9 mouse cellular contexts compared by ENCODE assay signal in the genomic region with DNA sequence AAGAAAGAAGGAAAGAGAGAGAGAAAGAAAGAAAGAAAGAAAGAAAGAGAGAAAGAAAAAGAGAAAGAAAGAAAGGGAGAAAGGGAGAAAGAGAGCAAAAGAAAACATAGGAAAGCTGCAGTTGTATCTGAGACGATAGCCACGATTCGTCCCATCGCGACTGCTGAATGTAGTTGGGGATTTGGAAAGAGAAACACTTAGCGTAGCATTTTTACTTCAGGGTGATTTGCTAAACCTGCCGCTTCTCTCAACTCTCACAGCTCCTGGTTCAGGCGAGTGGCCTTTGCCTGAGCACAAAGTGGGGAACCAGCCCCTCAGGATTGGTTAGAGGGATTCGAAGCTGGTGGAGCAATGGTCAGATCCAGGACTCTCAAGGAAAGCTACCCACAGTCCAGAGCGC. TPM values are rescaled to one million over a fixed set of nuclear protein-coding genes. Genes with fewer than 3 reads are reported as not detected.
DNase-seq lines count a peak whose midpoint lies in the region; ATAC-seq and TF ChIP-seq lines count a peak whose summit lies in the region.
"Had no signal": no experiment of that assay in that cellular context is flagged by ENCODE, and none has a peak within 500 bp of the region (broad histone marks: within the 10 kb centered on the region; RNA-seq: fewer than 3 reads in every experiment).

No protein-coding gene starts in this region.

- H3K9ac ChIP-seq in forebrain, embryonic 13.5 days, result no peak overlapping the region
- H3K9ac ChIP-seq in liver, embryonic 13.5 days, result peak overlapping the region; percentile 96

- no peak for TF ChIP-seq CTCF in gastrocnemius, adult 2 months (IDR thresholded peaks at IDR 0.05)
- no peak for TF ChIP-seq CTCF in C2C12 (IDR thresholded peaks at IDR 0.05; ENCODE audit: control insufficient read depth, insufficient read depth, insufficient read length)

- H3K79me3 ChIP-seq in C2C12 (ENCODE audit: low read depth), result peaks cover 8% of the 10 kb centered on the region

- DNase-seq in gastrocnemius, adult 2 months, result no peak
- no peak for DNase-seq in gastrocnemius, postnatal 36 days
- no peak for DNase-seq in liver, embryonic 13.5 days
- DNase-seq in layer of hippocampus, adult 8-10 months (ENCODE audit: low spot score in 2 of 2), result no peak
- no peak for DNase-seq in c-Kit-positive CD71-positive TER-119-positive erythroid progenitor cells, embryonic 14.5 days (ENCODE audit: low spot score)
- no peak for DNase-seq in kidney, postnatal 10 days

- no peaks in the 10 kb centered on the region for H3K9me3 ChIP-seq in forebrain, embryonic 13.5 days (replicated peaks)
- no peaks in the 10 kb centered on the region for H3K9me3 ChIP-seq in liver, embryonic 13.5 days (replicated peaks)

- peaks cover 37% of the 10 kb centered on the region for H3K79me2 ChIP-seq in C2C12 (ENCODE audit: control insufficient read depth, insufficient read depth)

- no peak overlapping the region for H3K27ac ChIP-seq in gastrocnemius, adult 2 months
- no peak overlapping the region for H3K27ac ChIP-seq in forebrain, embryonic 13.5 days
- no peak overlapping the region; the same call in 1 of the 2 replicates for H3K27ac ChIP-seq in liver, embryonic 13.5 days

- H3K4me1 ChIP-seq in forebrain, embryonic 13.5 days, result peaks cover 39% of the 10 kb centered on the region
- H3K4me1 ChIP-seq in liver, embryonic 13.5 days (replicated peaks), result peaks cover 51% of the 10 kb centered on the region

- H3K36me3 ChIP-seq in C2C12 (ENCODE audit: control insufficient read depth, insufficient read depth), result no peaks in the 10 kb centered on the region
- H3K36me3 ChIP-seq in forebrain, embryonic 13.5 days (ENCODE audit: poor library complexity, severe bottlenecking), result peaks cover 9% of the 10 kb centered on the region; the same call in 1 of the 2 replicates
- peaks cover 13% of the 10 kb centered on the region for H3K36me3 ChIP-seq in liver, embryonic 13.5 days

- WGBS in forebrain, embryonic 13.5 days, result 17% methylated on average over 10 of the region's 10 CpGs
- 6% methylated on average over 10 of the region's 10 CpGs for WGBS in liver, embryonic 13.5 days (ENCODE audit: insufficient replicate concordance)

- H3ac ChIP-seq in C2C12 (ENCODE audit: control insufficient read depth, insufficient read length, low read depth), result peak overlapping the region; percentile 35

- intact Hi-C loops in gastrocnemius, adult 2 months (cut with DNase I), result no loop called here
- intact Hi-C loops in gastrocnemius, postnatal 36 days (cut with DNase I), result no loop called here

- ATAC-seq in forebrain, embryonic 13.5 days, result no peak
- no peak for ATAC-seq in liver, embryonic 13.5 days (ENCODE audit: low read depth)

- peak overlapping the region; percentile 75 for H3K4me2 ChIP-seq in forebrain, embryonic 13.5 days
- peak overlapping the region; percentile 98 for H3K4me2 ChIP-seq in liver, embryonic 13.5 days

- no peaks in the 10 kb centered on the region for H3K27me3 ChIP-seq in C2C12 (ENCODE audit: control insufficient read depth, insufficient read depth, insufficient read length)
- no peaks in the 10 kb centered on the region for H3K27me3 ChIP-seq in forebrain, embryonic 13.5 days
- no peaks in the 10 kb centered on the region for H3K27me3 ChIP-seq in liver, embryonic 13.5 days
- H3K27me3 ChIP-seq: Patski had no signal

- H3K4me3 ChIP-seq in gastrocnemius, adult 2 months, result peak overlapping the region; percentile 93
- peak overlapping the region; percentile 14 for H3K4me3 ChIP-seq in C2C12 (ENCODE audit: insufficient read depth, poor library complexity, severe bottlenecking)
- H3K4me3 ChIP-seq in forebrain, embryonic 13.5 days, result 0 out of 2 replicates have a peak overlapping the region, but pooled peaks have one; percentile 14
- H3K4me3 ChIP-seq in liver, embryonic 13.5 days (replicated peaks), result peak overlapping the region; percentile 89

TF ChIP-seq in C2C12, 6 proteins besides CTCF, POLR2A, EP300 and RAD21:
- TF ChIP-seq MYOG (IDR thresholded peaks at IDR 0.05; ENCODE audit: control insufficient read depth, extremely low read depth, insufficient read length), result no peak
- TF ChIP-seq USF1 (IDR thresholded peaks at IDR 0.05; ENCODE audit: low read depth), result no peak
- no peak for TF ChIP-seq MYOD1 (IDR thresholded peaks at IDR 0.05; ENCODE audit: control insufficient read depth, insufficient read length, low read depth)
- no peak for TF ChIP-seq CEBPB (IDR thresholded peaks at IDR 0.05; ENCODE audit: low read depth)
- TF ChIP-seq FOSL1 (IDR thresholded peaks at IDR 0.05; ENCODE audit: insufficient read depth, low read length, poor library complexity, severe bottlenecking), result no peak
- TF ChIP-seq MAX (IDR thresholded peaks at IDR 0.05), result no peak

RNA-seq across cellular contexts. Expression of a gene that starts 0.5 kb away (rescaled TPM):
- total RNA-seq in gastrocnemius, adult 2 months (2021), result 1 to 10 TPM; 6.0 to 6.5 TPM
- 1 to 10 TPM; 6.0 to 8.6 TPM for total RNA-seq in gastrocnemius, postnatal 36 days (2021)
- polyA plus RNA-seq in C2C12 (2012; fragmentation: generic; extraction: Trizol), result 45.2 TPM
- polyA plus RNA-seq in forebrain, embryonic 13.5 days (2015; fragmentation: Nextera tagmentation; extraction: Ambion mirVana), result 98.0 and 114 TPM in 2 replicates
- 94.0 and 98.3 TPM in 2 replicates for polyA plus RNA-seq in liver, embryonic 13.5 days (2015; fragmentation: Nextera tagmentation; extraction: Ambion mirVana)
- total RNA-seq in layer of hippocampus, adult 8-10 months (2022), result 100 to 1,000 TPM; 224 to 240 (median 229) TPM

RNA-seq across cellular contexts. Expression of a gene that starts 31.4 kb away (rescaled TPM):
- total RNA-seq in gastrocnemius, adult 2 months (2021), result not detected
- total RNA-seq in gastrocnemius, postnatal 36 days (2021), result not detected
- polyA plus RNA-seq in C2C12 (2012; fragmentation: generic; extraction: Trizol), result not detected
- polyA plus RNA-seq in forebrain, embryonic 13.5 days (2015; fragmentation: Nextera tagmentation; extraction: Ambion mirVana), result not detected in 2 replicates
- not detected in 2 replicates for polyA plus RNA-seq in liver, embryonic 13.5 days (2015; fragmentation: Nextera tagmentation; extraction: Ambion mirVana)
- under 1 TPM in 3 of 4 experiments, not detected in 1; 0.29 to 0.72 (median 0.30) TPM for total RNA-seq in layer of hippocampus, adult 8-10 months (2022)

RNA-seq across cellular contexts. Expression of a gene that starts 32.0 kb away (rescaled TPM):
- 1 to 10 TPM; 3.8 to 4.3 TPM for total RNA-seq in gastrocnemius, adult 2 months (2021)
- 1 to 10 TPM; 3.1 to 4.5 TPM for total RNA-seq in gastrocnemius, postnatal 36 days (2021)
- 14.6 TPM for polyA plus RNA-seq in C2C12 (2012; fragmentation: generic; extraction: Trizol)
- polyA plus RNA-seq in forebrain, embryonic 13.5 days (2015; fragmentation: Nextera tagmentation; extraction: Ambion mirVana), result 26.7 and 36.1 TPM in 2 replicates
- 4.6 and 5.7 TPM in 2 replicates for polyA plus RNA-seq in liver, embryonic 13.5 days (2015; fragmentation: Nextera tagmentation; extraction: Ambion mirVana)
- 10 to 100 TPM; 36.6 to 46.0 (median 40.5) TPM for total RNA-seq in layer of hippocampus, adult 8-10 months (2022)

RNA-seq across cellular contexts. Expression of a gene that starts 33.1 kb away (rescaled TPM):
- not detected for total RNA-seq in gastrocnemius, adult 2 months (2021)
- not detected for total RNA-seq in gastrocnemius, postnatal 36 days (2021)
- polyA plus RNA-seq in C2C12 (2012; fragmentation: generic; extraction: Trizol), result not detected
- 0.18 TPM in 1 of 2 replicates, not detected in the other for polyA plus RNA-seq in forebrain, embryonic 13.5 days (2015; fragmentation: Nextera tagmentation; extraction: Ambion mirVana)
- not detected in 2 replicates for polyA plus RNA-seq in liver, embryonic 13.5 days (2015; fragmentation: Nextera tagmentation; extraction: Ambion mirVana)
- under 1 TPM; 0.56 to 0.93 (median 0.63) TPM for total RNA-seq in layer of hippocampus, adult 8-10 months (2022)

RNA-seq across cellular contexts. Expression of a gene that starts 40.0 kb away (rescaled TPM):
- under 1 TPM in 1 of 2 experiments, not detected in 1; 0.33 TPM for total RNA-seq in gastrocnemius, adult 2 months (2021)
- under 1 TPM; 0.10 to 0.89 TPM for total RNA-seq in gastrocnemius, postnatal 36 days (2021)
- polyA plus RNA-seq in C2C12 (2012; fragmentation: generic; extraction: Trizol), result 0.02 TPM
- polyA plus RNA-seq in forebrain, embryonic 13.5 days (2015; fragmentation: Nextera tagmentation; extraction: Ambion mirVana), result 1.4 and 1.6 TPM in 2 replicates
- 0.73 and 0.94 TPM in 2 replicates for polyA plus RNA-seq in liver, embryonic 13.5 days (2015; fragmentation: Nextera tagmentation; extraction: Ambion mirVana)
- total RNA-seq in layer of hippocampus, adult 8-10 months (2022), result 10 to 100 TPM; 43.0 to 47.6 (median 45.7) TPM

Comparison
In these comparisons a context has a peak if more than half of its experiments do, and no peak if none do; other contexts are left out.
1. H3K4me3 ChIP-seq: peak in every context shown above with its lines; median percentile 93 in gastrocnemius, adult 2 months; 89 in liver, embryonic 13.5 days; 14 in C2C12; 14 in forebrain, embryonic 13.5 days.
2. RNA of a gene that starts 0.5 kb away (total RNA-seq): 224 to 240 TPM in layer of hippocampus, adult 8-10 months; 6.0 to 8.6 TPM in gastrocnemius, postnatal 36 days and 6.0 to 6.5 TPM in gastrocnemius, adult 2 months; every median in the first group is over 10 times any median in the second.
3. RNA of a gene that starts 32.0 kb away (total RNA-seq): 36.6 to 46.0 TPM in layer of hippocampus, adult 8-10 months; 3.1 to 4.5 TPM in gastrocnemius, postnatal 36 days and 3.8 to 4.3 TPM in gastrocnemius, adult 2 months; every median in the first group is over 4 times any median in the second.